Mouse (Mus musculus) brown adipose tissue, adult 24 weeks (tissue): ENCODE measurements around the gene Hist1h4f. TPM values are rescaled to one million over a fixed set of nuclear protein-coding genes. Genes with fewer than 3 reads are reported as not detected.
"Not testable (repeated sequence)": the region's sequence is repeated elsewhere in the genome, so short reads cannot be mapped to it uniquely, and the experiment has no call there.

Experiments
- H3K27ac ChIP-seq: fragments of 200-500 bp; replicated peaks from 2 replicates; pipeline ENCODE4 v1.5.1; 2012; ENCODE audit warnings: low read depth, mild to moderate bottlenecking, low read length
- H3K4me1 ChIP-seq: fragments of 200-500 bp; 2 replicates; pipeline ENCODE4 v1.6.1; 2012; ENCODE audit warnings: low read length, mixed read lengths; ENCODE audit not compliant: control insufficient read depth, insufficient read depth, insufficient read length
- H3K4me3 ChIP-seq: fragments of 200-500 bp; 2 replicates; pipeline ENCODE4 v1.5.1; 2012; ENCODE audit warnings: low read depth, mild to moderate bottlenecking, low read length, moderate library complexity; ENCODE audit not compliant: insufficient read depth
- polyA plus RNA-seq: library from polyadenylated mRNA; stranded (reverse); fragments of >200 nt; gene quantifications from 2 replicates; pipeline ENCODE4 v1.2.4, GENCODE M21; 2012; ENCODE audit not compliant: missing spikeins, insufficient read depth, insufficient read length

Gene Hist1h4f
- polyA plus RNA-seq, 1 experiment: not detected

GRCm38 (mm10) chr13:23536076-23536822 lies 15.2 kb downstream of the Hist1h4f start:
- peaks cover 8% of the 10 kb centered on the region for H3K4me1 ChIP-seq
- no peak overlapping the region for H3K4me3 ChIP-seq
- H3K27ac ChIP-seq: no peak overlapping the region

- not testable (repeated sequence) for H3K4me1 ChIP-seq
- H3K27ac ChIP-seq: 0 out of 2 replicates have a peak within 1 kb of the TSS, but pooled peaks have one; percentile 2
- peak within 1 kb of the TSS; percentile 57 for H3K4me3 ChIP-seq
Measured at GRCm38 (mm10) chr13:23535137-23536075, 16.0 kb downstream of the Hist1h4f start, which contains the start of gene Hist1h3g. TSS of gene Hist1h3g (plus strand) at chr13:23535422.

- peak overlapping the region; percentile 34 for H3K4me3 ChIP-seq
- H3K27ac ChIP-seq: 0 out of 2 replicates have a peak overlapping the region, but pooled peaks have one; percentile 2
- H3K4me1 ChIP-seq: peaks cover 8% of the 10 kb centered on the region
Measured at GRCm38 (mm10) chr13:23534368-23535131, 16.9 kb downstream of the Hist1h4f start.

DNA sequence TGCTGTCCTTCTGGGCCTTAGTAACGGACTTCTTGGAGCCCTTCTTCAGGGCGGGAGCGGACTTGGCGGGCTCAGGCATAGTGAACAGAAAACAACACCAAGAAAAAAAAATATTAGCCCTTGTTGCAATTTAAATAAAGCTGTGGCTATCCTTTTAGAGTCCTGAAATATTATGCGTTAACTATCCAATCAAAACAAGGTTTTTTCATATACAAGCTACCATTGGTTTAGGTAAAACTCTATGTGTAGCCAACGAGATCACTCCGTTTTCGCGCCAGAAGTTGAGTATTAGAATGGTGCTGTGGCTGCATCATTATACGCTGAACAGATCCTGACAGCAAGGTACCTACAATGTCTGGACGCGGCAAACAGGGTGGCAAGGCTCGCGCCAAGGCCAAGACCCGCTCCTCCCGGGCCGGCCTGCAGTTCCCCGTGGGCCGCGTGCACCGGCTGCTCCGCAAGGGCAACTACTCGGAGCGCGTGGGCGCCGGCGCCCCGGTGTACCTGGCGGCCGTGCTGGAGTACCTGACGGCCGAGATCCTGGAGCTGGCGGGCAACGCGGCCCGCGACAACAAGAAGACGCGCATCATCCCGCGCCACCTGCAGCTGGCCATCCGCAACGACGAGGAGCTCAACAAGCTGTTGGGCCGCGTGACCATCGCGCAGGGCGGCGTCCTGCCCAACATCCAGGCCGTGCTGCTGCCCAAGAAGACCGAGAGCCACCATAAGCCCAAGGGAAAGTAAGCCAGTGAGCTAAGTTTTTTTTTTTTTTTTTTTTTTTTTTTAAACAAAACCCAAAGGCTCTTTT lies 17.7 kb downstream of the Hist1h4f start, which contains the start of gene Hist1h2af:
TSS of gene Hist1h2af (plus strand) at position 347 of the 808 bp plus-strand sequence.
- H3K4me1 ChIP-seq: not testable (repeated sequence)
- Histone ChIP-seq H3K4me3 (peak within 1 kb of the TSS; percentile 39), H3K27ac (0 out of 2 replicates have a peak within 1 kb of the TSS, but pooled peaks have one; percentile 2)

DNA sequence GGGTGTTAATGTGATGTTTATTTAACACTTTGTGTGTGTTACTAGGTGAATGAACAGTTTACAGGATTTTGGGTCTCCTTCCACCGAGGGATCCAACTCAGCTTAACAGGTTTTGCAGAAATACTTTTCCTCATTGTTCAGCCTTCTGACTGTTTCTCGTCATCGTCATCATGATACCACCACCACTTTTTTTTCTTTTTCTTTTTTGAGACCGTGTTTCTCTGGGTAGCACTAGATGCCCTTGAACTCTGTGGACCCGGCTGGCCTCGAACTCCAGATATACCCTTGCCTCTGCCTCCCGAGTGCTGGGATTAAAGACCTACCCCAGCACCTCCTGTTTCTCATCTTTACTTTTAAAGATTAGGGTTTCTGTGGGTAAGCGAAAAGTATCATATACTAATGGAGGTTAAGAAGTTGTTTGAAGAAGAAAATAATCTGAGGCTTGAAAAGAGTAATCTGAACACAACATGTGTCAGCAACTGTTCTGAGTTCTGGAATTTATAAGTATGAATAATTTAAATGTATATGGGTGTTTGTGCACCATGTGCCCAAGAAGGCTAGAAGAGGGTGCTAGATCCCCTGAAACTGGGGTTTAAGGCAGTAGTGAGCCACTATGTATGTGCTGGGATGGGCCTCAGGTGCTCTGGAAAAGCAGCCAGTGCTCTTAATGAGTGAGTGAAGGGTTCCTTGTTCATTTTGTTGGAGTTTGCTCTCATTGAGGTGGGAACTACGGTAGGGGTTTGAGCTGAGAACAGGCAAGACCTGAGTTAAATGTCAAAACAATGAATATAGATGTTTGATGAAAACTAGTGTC lies 19.0 kb downstream of the Hist1h4f start:
- peak overlapping the region; percentile 24 for H3K4me3 ChIP-seq
- no peak overlapping the region for H3K27ac ChIP-seq
- peaks cover 8% of the 10 kb centered on the region for H3K4me1 ChIP-seq

DNA sequence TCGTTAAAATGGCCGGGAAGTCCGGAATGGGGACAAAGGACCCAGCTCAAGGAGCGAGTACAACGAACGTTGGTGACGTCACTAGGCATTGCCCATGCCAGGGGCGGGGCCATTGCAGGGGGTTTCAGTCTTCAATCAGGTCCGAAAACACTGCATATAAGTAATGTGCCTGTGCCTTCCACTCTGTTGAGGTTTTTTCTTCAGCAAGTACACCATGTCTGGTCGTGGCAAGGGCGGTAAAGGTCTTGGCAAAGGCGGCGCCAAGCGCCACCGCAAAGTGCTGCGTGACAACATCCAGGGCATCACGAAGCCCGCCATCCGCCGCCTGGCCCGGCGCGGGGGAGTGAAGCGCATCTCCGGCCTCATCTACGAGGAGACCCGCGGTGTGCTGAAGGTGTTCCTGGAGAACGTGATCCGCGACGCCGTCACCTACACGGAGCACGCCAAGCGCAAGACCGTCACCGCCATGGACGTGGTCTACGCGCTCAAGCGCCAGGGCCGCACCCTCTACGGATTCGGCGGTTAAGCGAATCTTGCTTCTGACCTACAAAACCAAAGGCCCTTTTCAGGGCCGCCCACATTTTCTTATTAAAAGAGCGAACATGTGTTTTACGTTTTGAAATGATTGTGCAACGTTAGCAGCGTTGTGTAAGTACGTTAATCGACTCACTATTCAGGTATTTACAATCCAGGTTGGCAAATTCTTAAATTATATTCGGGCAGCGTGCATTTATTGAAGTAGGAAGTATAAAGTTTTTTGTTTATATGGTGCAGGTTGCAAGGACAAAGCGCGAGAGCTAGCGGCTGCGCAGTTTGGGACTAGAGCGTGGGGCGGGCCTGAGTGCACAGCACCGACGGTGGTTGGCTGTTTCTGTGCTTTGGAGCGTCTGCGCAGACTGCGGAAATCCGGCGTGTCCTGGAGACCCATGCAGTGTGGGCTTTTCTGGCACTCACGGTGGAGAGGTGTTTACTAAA lies 20.3 kb downstream of the Hist1h4f start, which contains the start of gene Hist1h4h:
TSS of gene Hist1h4h (plus strand) at position 150 of the 975 bp plus-strand sequence.
- H3K4me1 ChIP-seq: peaks cover 8% of the 10 kb centered on the region

GRCm38 (mm10) chr13:23530181-23530900 lies 21.1 kb downstream of the Hist1h4f start:
- peaks cover 8% of the 10 kb centered on the region for H3K4me1 ChIP-seq
- peak overlapping the region; percentile 88 for H3K27ac ChIP-seq
- peak overlapping the region; percentile 59 for H3K4me3 ChIP-seq

More for the DNA sequence above, 20.3 kb downstream of the Hist1h4f start, which contains the start of gene Hist1h4h:
- Histone ChIP-seq H3K4me3 (peak within 1 kb of the TSS; percentile 59), H3K27ac (peak within 1 kb of the TSS; percentile 88)

DNA sequence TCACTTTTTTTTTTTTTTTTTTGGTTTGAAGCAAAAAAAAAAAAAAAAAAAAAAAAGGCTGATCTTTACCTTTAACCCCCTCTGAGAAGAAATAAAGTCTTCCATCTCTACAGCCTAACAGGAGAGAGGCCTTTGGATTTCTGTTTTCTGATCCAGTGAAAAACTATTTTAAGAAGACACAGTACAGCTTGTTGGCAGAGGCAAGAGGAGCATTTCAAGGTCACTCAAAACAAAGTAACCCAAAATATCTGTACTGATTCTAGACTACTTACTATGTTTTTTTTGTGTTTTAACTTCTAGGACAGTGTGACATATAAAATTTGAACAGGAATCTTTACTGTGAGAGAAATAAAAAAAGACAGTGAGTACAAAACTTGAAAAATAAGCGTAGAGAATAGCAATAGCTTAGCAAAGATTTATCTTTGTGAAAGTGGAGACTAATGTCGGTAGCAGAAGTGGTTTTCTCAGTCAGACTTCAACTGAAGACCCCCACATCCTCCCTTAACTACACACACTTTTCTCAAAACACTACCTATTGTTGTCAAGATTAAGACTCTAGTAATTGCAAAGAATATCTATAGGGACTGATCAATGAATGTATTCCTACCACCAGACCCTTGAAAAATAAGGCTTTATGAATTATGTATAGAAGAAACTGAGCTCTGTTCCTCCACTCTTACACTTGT lies 21.8 kb downstream of the Hist1h4f start:
- peaks cover 8% of the 10 kb centered on the region for H3K4me1 ChIP-seq
- peak overlapping the region; percentile 59; the same call in 1 of the 2 replicates for H3K4me3 ChIP-seq
- H3K27ac ChIP-seq: no peak overlapping the region

GRCm38 (mm10) chr13:23529005-23529404 lies 22.4 kb downstream of the Hist1h4f start:
- Histone ChIP-seq H3K4me3 (no peak overlapping the region), H3K27ac (no peak overlapping the region), H3K4me1 (peaks cover 6% of the 10 kb centered on the region)

DNA sequence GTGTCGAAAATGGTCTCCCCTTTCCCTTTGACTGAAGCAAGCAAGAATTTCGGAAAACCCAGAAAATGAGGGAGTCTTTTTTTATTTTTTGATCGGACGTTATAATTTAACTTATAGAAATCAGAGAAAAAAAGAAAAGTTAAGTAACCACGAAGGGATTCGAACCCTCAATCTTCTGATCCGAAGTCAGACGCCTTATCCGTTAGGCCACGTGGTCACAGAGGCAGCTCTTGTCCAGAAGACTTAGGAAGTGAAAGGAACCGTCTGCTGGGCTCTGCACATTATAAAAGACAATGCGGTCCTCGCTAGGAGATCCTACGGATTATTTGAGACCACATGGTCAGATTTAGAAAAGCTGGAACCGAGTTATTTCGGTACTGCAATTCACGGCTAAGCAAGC lies 25.1 kb downstream of the Hist1h4f start:
- Histone ChIP-seq H3K4me1 (no peaks in the 10 kb centered on the region), H3K27ac (no peak overlapping the region), H3K4me3 (peak overlapping the region; percentile 63)

DNA sequence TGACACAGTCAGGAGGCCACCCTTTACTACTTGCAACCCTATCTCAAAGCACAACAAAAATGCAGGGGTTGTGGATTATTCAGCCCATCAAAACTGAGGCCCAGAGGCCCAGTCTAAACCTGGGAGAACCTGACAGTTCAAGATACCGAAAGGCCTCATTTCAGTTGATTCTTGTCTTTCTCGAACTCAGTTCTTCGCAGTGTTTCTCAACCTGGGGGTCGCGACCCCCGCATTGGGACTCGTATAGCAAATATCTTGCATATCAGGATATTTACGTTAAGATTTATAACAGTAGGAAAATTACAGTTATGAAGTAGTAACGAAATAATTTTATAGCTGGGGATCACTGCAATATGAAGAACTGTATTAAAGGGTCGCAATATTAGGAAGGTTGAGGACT lies 25.5 kb downstream of the Hist1h4f start:
- H3K27ac ChIP-seq: no peak overlapping the region
- no peaks in the 10 kb centered on the region for H3K4me1 ChIP-seq
- H3K4me3 ChIP-seq: no peak overlapping the region
